In genomic region chr2:178574859-178575258, GRCm38 (mm10) we compare ENCODE assay signal across 9 mouse cellular contexts.
A peak's percentile ranks its signal among the peaks of the same experiment; 100 is the strongest.
DNase-seq lines count a peak whose midpoint lies in the region; ATAC-seq lines count a peak whose summit lies in the region.
"Had no signal": no experiment of that assay in that cellular context is flagged by ENCODE, and none has a peak within 500 bp of the region (broad histone marks: within the 10 kb centered on the region; RNA-seq: fewer than 3 reads in every experiment).

No protein-coding gene starts in this region.

- H3K4me2 ChIP-seq in neural tube, embryonic 15.5 days, result no peak overlapping the region
- H3K4me2 ChIP-seq: embryonic facial prominence, embryonic 12.5 days had no signal

- H3K36me3 ChIP-seq in neural tube, embryonic 15.5 days, result no peaks in the 10 kb centered on the region
- H3K36me3 ChIP-seq in limb, embryonic 10.5 days, result no peaks in the 10 kb centered on the region
- H3K36me3 ChIP-seq: embryonic facial prominence, embryonic 12.5 days had no signal

- H3K27ac ChIP-seq in neural tube, embryonic 15.5 days (replicated peaks), result no peak overlapping the region; the same call in 1 of the 2 replicates
- no peak overlapping the region for H3K27ac ChIP-seq in limb, embryonic 10.5 days
- H3K27ac ChIP-seq: embryonic facial prominence, embryonic 12.5 days had no signal

- H3K4me1 ChIP-seq in neural tube, embryonic 15.5 days, result peaks cover 24% of the 10 kb centered on the region
- peaks cover 6% of the 10 kb centered on the region for H3K4me1 ChIP-seq in limb, embryonic 10.5 days

- H3K9me3 ChIP-seq in neural tube, embryonic 15.5 days (replicated peaks), result no peaks in the 10 kb centered on the region
- no peaks in the 10 kb centered on the region for H3K9me3 ChIP-seq in limb, embryonic 10.5 days (replicated peaks)
- H3K9me3 ChIP-seq: embryonic facial prominence, embryonic 12.5 days had no signal

- H3K4me3 ChIP-seq in neural tube, embryonic 15.5 days (replicated peaks), result no peak overlapping the region
- no peak overlapping the region for H3K4me3 ChIP-seq in limb, embryonic 10.5 days
- H3K4me3 ChIP-seq: embryonic facial prominence, embryonic 12.5 days had no signal

- no peak overlapping the region for H3K9ac ChIP-seq in neural tube, embryonic 15.5 days (replicated peaks)
- H3K9ac ChIP-seq: embryonic facial prominence, embryonic 12.5 days had no signal

- peak; percentile 61 for DNase-seq in neural tube, embryonic 10.5 days (ENCODE audit: extremely low spot score, low spot score)
- peak; percentile 66 for DNase-seq in adrenal gland, postnatal 25 days
- DNase-seq in embryo, embryonic 11.5 days (ENCODE audit: low read depth, low spot score), result peak; percentile 35
- peak; percentile 84 for DNase-seq in kidney, adult 9 months
- DNase-seq in limb, embryonic 10.5 days (ENCODE audit: low spot score), result peak; percentile 66
- DNase-seq in ovary, postnatal 36 days (ENCODE audit: low spot score), result peak; percentile 41

- no peak for ATAC-seq in neural tube, embryonic 15.5 days (ENCODE audit: low FRiP score)
- no peak for ATAC-seq in inflammation-experienced regulatory T-cells, adult 6 months

- WGBS in neural tube, embryonic 15.5 days, result 40% methylated on average over 4 of the region's 4 CpGs
- 57% methylated on average over 4 of the region's 4 CpGs for WGBS in limb, embryonic 10.5 days

- H3K27me3 ChIP-seq in neural tube, embryonic 15.5 days (replicated peaks), result no peaks in the 10 kb centered on the region
- H3K27me3 ChIP-seq in limb, embryonic 10.5 days (ENCODE audit: low read depth, poor library complexity, severe bottlenecking), result no peaks in the 10 kb centered on the region
- H3K27me3 ChIP-seq: embryonic facial prominence, embryonic 12.5 days had no signal
